Mouse (Mus musculus): ENCODE measurements around the gene Herc6. TPM values are rescaled to one million over a fixed set of nuclear protein-coding genes. Genes with fewer than 3 reads are reported as not detected.

The Herc6 gene
- polyA plus RNA-seq, 1 experiment: 0.78 TPM

DNA sequence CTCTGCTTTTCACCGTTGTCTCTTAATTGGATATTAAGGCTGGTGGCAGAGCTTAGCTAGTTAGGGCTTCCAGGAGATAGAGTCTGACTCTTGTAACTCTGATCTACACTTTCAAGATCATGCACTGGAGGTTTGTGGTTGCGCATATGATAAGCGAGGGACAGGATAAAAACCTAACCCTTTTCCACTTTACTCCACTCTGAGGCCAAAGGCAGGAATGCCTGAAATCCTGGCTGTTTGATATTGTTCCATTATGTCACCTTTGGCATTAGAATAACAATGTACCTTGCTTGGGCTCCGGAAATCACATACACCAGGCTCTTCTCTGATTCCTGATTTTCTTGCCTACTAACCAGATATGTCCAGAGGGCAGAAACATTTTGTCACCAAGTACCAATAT is 120.9 kb downstream of the Herc6 start:
- peak; percentile 49 for DNase-seq (ENCODE audit: low read depth)

DNA sequence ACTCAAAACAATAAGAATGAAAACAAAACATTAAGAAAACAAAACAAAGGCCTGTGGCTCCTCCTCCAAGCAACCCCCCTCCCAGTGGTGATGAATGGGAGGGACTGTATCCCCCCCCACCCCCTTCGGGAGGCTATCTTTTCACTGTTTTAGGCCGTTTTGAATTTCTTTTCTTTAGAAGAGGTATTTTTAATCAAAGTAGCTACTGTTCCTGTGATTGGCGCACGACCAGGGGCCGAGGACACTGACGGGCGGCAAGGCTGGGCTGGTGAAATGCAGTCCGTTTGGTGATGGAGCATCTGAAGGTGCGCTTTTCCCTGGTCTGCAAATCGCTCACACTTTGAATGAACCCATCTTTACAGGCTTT is 121.6 kb downstream of the Herc6 start, which contains the start of gene Lancl2:
TSS of gene Lancl2 (plus strand) at position 165 of the 367 bp plus-strand sequence.
- TF ChIP-seq CTCF (IDR thresholded peaks at IDR 0.05; ENCODE audit: borderline replicate concordance, extremely low read depth, insufficient read depth, insufficient read length) (no peak), POLR2A (IDR thresholded peaks at IDR 0.05; ENCODE audit: borderline replicate concordance, extremely low read depth, insufficient read depth, insufficient read length, poor library complexity, severe bottlenecking) (no peak)
- DNase-seq (ENCODE audit: low read depth): peak; percentile 76

More for the DNA sequence above, 120.9 kb downstream of the Herc6 start:
- TF ChIP-seq CTCF (IDR thresholded peaks at IDR 0.05; ENCODE audit: borderline replicate concordance, extremely low read depth, insufficient read depth, insufficient read length) (no peak), POLR2A (IDR thresholded peaks at IDR 0.05; ENCODE audit: borderline replicate concordance, extremely low read depth, insufficient read depth, insufficient read length, poor library complexity, severe bottlenecking) (no peak)

DNA sequence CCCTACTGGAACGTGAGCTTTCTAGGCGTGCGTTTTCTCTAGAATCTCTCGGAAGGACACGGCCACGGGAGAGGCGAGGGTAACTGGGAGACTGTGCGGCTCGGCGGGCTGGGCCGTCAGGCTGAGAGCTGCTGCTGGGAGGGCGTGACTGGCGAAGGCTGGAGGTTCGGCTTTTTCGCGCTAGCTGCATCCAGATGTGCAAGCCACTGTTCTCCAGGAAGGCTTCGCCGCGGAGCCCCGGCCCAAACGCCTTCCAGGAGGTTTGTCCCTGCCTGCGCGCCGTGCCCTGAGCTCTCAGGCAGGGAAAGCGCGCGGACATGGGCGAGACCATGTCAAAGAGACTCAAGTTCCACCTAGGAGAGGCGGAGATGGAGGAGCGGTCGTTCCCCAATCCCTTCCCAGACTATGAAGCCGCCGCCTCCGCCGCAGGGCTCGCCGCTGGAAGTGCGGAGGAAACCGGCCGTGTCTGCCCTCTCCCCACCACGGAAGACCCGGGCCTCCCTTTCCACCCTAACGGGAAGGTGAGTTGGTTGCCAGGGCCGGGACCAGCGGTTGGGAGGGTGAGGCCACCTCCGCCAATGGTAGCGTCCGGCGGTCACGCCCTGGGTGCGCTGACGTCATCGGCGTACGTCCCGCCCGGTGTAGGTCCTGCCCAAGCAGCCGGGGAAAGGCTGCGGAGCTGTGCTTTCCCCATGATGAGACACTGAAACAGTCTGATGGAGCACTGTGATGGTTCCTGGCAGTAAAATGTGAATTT is 122.1 kb downstream of the Herc6 start:
- peak; percentile 55; the same call in 1 of the 2 replicates for TF ChIP-seq POLR2A (IDR thresholded peaks at IDR 0.05; ENCODE audit: borderline replicate concordance, extremely low read depth, insufficient read depth, insufficient read length, poor library complexity, severe bottlenecking)
- no peak for TF ChIP-seq CTCF (IDR thresholded peaks at IDR 0.05; ENCODE audit: borderline replicate concordance, extremely low read depth, insufficient read depth, insufficient read length)
- peak; percentile 99 for DNase-seq (ENCODE audit: low read depth)

DNA sequence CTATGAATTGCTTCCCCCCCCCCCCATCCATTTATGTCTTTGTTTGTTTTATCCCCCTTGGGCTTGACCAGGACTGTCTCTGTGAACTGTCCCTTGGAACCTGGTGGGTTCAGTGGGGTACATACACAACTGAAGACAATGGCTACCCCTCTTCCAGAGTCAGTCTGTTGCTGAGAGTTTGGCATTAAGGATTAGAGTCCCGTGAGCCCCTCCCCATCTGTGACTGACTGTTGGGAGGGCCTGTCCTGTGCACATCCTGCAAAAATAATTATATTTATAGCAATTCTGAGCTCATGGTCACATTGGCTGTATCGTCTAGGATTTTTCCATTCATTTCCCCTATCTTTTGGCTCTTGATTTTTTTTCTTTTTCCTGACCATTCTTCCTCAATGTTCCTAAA is 122.9 kb downstream of the Herc6 start:
- TF ChIP-seq POLR2A (IDR thresholded peaks at IDR 0.05; ENCODE audit: borderline replicate concordance, extremely low read depth, insufficient read depth, insufficient read length, poor library complexity, severe bottlenecking): no peak
- TF ChIP-seq CTCF (IDR thresholded peaks at IDR 0.05; ENCODE audit: borderline replicate concordance, extremely low read depth, insufficient read depth, insufficient read length): no peak
- peak; percentile 57 for DNase-seq (ENCODE audit: low read depth)

DNA sequence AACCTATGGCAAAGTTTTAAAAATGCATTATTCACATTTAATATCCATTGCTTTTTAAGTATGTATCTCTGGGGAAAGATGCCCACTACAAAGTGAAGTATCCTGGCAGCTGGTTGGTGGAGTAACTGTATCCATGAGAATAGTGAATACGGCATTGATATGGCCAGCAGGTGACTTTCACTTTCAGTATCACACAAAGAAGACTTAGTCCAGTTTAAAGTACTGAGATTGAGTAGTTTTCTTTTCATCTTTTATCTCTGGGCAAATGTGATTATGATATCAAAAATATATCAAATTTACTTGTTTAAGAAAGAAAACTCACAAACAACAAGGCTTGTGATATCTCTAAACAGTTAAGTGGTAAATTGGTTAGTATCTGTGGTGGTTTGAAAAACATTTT is 125.9 kb downstream of the Herc6 start:
- DNase-seq (ENCODE audit: low read depth): no peak
- TF ChIP-seq POLR2A (IDR thresholded peaks at IDR 0.05; ENCODE audit: borderline replicate concordance, extremely low read depth, insufficient read depth, insufficient read length, poor library complexity, severe bottlenecking) (no peak), CTCF (IDR thresholded peaks at IDR 0.05; ENCODE audit: borderline replicate concordance, extremely low read depth, insufficient read depth, insufficient read length) (no peak)

DNA sequence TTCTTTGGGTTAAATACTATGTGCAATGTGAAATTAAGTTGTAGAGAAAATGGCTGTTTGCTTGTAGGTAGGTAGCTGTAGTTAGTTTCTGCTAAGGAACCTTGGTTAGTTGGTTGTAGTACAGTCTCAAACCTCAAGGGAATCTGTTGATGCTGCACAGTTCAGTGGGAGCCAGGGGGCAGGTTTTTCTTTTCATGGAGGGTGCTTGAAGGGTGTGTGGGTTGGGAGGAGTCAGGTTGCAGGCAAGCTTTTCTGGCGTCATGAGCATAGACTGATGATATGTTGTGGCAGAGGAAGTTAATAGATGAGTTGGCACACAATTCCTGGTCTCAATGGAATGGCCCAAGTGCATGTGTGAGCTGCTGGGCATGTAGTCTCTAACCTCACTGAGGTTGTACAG is 130.9 kb downstream of the Herc6 start:
- no peak for DNase-seq (ENCODE audit: low read depth)
- TF ChIP-seq POLR2A (IDR thresholded peaks at IDR 0.05; ENCODE audit: borderline replicate concordance, extremely low read depth, insufficient read depth, insufficient read length, poor library complexity, severe bottlenecking) (no peak), CTCF (IDR thresholded peaks at IDR 0.05; ENCODE audit: borderline replicate concordance, extremely low read depth, insufficient read depth, insufficient read length) (no peak)

Other genes starting within 250 kb of the Herc6 start
- not detected in 2 replicates for gene Vmn1r17, start 217.3 kb upstream of the Herc6 start, polyA plus RNA-seq (2012; rRNA removed)
- not detected in 2 replicates for gene Vmn1r18, start 185.2 kb upstream of the Herc6 start, polyA plus RNA-seq (2012; rRNA removed)
- gene Vmn1r19, start 177.2 kb upstream of the Herc6 start, polyA plus RNA-seq (2012; rRNA removed): not detected in 2 replicates
- gene Vmn1r20, start 152.1 kb upstream of the Herc6 start, polyA plus RNA-seq (2012; rRNA removed): not detected in 2 replicates
- gene Ppm1k, start 45.5 kb upstream of the Herc6 start, polyA plus RNA-seq (2012; rRNA removed): 4.6 and 5.1 TPM in 2 replicates
- gene Pyurf, start 111.1 kb downstream of the Herc6 start, polyA plus RNA-seq (2012; rRNA removed): 10.0 and 10.2 TPM in 2 replicates
- 48.2 and 66.5 TPM in 2 replicates for gene Lancl2, start 121.5 kb downstream of the Herc6 start, polyA plus RNA-seq (2012; rRNA removed)
- gene Vopp1, start 244.2 kb downstream of the Herc6 start, polyA plus RNA-seq (2012; rRNA removed): 136 and 160 TPM in 2 replicates